12 mouse cellular contexts compared by ENCODE assay signal in genomic region chr19:23353881-23354401, GRCm38 (mm10).
A peak's percentile ranks its signal among the peaks of the same experiment; 100 is the strongest.
DNase-seq lines count a peak whose midpoint lies in the region; ATAC-seq and TF ChIP-seq lines count a peak whose summit lies in the region.
"Had no signal": no experiment of that assay in that cellular context is flagged by ENCODE, and none has a peak within 500 bp of the region (broad histone marks: within the 10 kb centered on the region; RNA-seq: fewer than 3 reads in every experiment).

No protein-coding gene starts in this region.

- no peaks in the 10 kb centered on the region for H3K36me3 ChIP-seq in lung, postnatal 0 days (ENCODE audit: insufficient read depth, low read length)
- H3K36me3 ChIP-seq in hindbrain, embryonic 12.5 days: no peaks in the 10 kb centered on the region
- H3K36me3 ChIP-seq: forebrain, embryonic 10.5 days; liver, embryonic 15.5 days had no signal

- peak overlapping the region; percentile 64 for H3K27ac ChIP-seq in lung, postnatal 0 days (ENCODE audit: low read length)
- no peak overlapping the region for H3K27ac ChIP-seq in hindbrain, embryonic 12.5 days
- H3K27ac ChIP-seq: forebrain, embryonic 10.5 days; liver, embryonic 15.5 days had no signal

- WGBS in lung, postnatal 0 days: 29% methylated on average over 9 of the region's 9 CpGs
- 68% methylated on average over 9 of the region's 9 CpGs for WGBS in hindbrain, embryonic 12.5 days

- 0 out of 2 replicates have a peak, but pooled peaks have one; percentile 28 for TF ChIP-seq EP300 in lung, postnatal 0 days (IDR thresholded peaks at IDR 0.05)

- no peak overlapping the region for H3K4me3 ChIP-seq in lung, postnatal 0 days (ENCODE audit: low read depth, low read length)
- no peak overlapping the region for H3K4me3 ChIP-seq in hindbrain, embryonic 12.5 days
- H3K4me3 ChIP-seq: forebrain, embryonic 10.5 days; liver, embryonic 15.5 days had no signal

- no peak overlapping the region for H3K9ac ChIP-seq in lung, postnatal 0 days (replicated peaks; ENCODE audit: low read depth)
- H3K9ac ChIP-seq in hindbrain, embryonic 12.5 days: no peak overlapping the region
- H3K9ac ChIP-seq: liver, embryonic 15.5 days had no signal

- no peak for TF ChIP-seq CTCF in lung, postnatal 0 days (IDR thresholded peaks at IDR 0.05)

- DNase-seq in 416B (ENCODE audit: low read depth): peak; percentile 62
- peak; percentile 61 for DNase-seq in heart, adult 8-10 months (ENCODE audit: low spot score)
- peak; percentile 35 for DNase-seq in kidney, adult 18-20 months
- DNase-seq in lung, postnatal 0 days (ENCODE audit: low spot score): peak; percentile 62
- DNase-seq in thymus, postnatal 10 days (ENCODE audit: low spot score in 2 of 2): no peak
- DNase-seq in adrenal gland, postnatal 4 days (ENCODE audit: low spot score in 2 of 2): no peak
- DNase-seq: adrenal gland, postnatal 10 days; cerebellum, postnatal 10 days had no signal

- H3K9me3 ChIP-seq in lung, postnatal 0 days (ENCODE audit: low read length): no peaks in the 10 kb centered on the region
- no peaks in the 10 kb centered on the region for H3K9me3 ChIP-seq in hindbrain, embryonic 12.5 days (replicated peaks)
- H3K9me3 ChIP-seq: forebrain, embryonic 10.5 days; liver, embryonic 15.5 days had no signal

- H3K4me1 ChIP-seq in lung, postnatal 0 days (ENCODE audit: insufficient read depth, low read depth, low read length): no peaks in the 10 kb centered on the region
- H3K4me1 ChIP-seq in hindbrain, embryonic 12.5 days: no peaks in the 10 kb centered on the region
- H3K4me1 ChIP-seq: liver, embryonic 15.5 days had no signal

- H3K27me3 ChIP-seq in lung, postnatal 0 days (replicated peaks; ENCODE audit: insufficient read depth, low read length): no peaks in the 10 kb centered on the region
- no peaks in the 10 kb centered on the region for H3K27me3 ChIP-seq in hindbrain, embryonic 12.5 days
- H3K27me3 ChIP-seq: liver, embryonic 15.5 days had no signal

- peak; percentile 77 for ATAC-seq in lung, postnatal 0 days
- ATAC-seq in megakaryocyte-erythroid progenitor cell, adult 5-6 weeks (replicated peaks; ENCODE audit: low FRiP score, low TSS enrichment, poor library complexity, severe bottlenecking): no peak
- no peak for ATAC-seq in hindbrain, embryonic 12.5 days (ENCODE audit: low FRiP score)

- no peak overlapping the region for H3K4me2 ChIP-seq in lung, postnatal 0 days (replicated peaks; ENCODE audit: low read depth, low read length)
- H3K4me2 ChIP-seq in hindbrain, embryonic 12.5 days (replicated peaks): no peak overlapping the region
- H3K4me2 ChIP-seq: liver, embryonic 15.5 days had no signal

Comparison
In these comparisons a context has a peak if more than half of its experiments do, and no peak if none do; other contexts are left out.
1. DNase-seq: peak in 416B (single experiment), heart, adult 8-10 months (single experiment), kidney, adult 18-20 months (single experiment) and lung, postnatal 0 days (single experiment); none in thymus, postnatal 10 days (0 of 2) and adrenal gland, postnatal 4 days (0 of 2).